Mouse (Mus musculus): Measurements from ENCODE around the gene Lsm7. TPM values are rescaled to one million over a fixed set of nuclear protein-coding genes. Genes with fewer than 3 reads are reported as not detected.
"Not testable (repeated sequence)": the region's sequence is repeated elsewhere in the genome, so short reads cannot be mapped to it uniquely, and the experiment has no call there.

Lsm7 gene
- polyA plus RNA-seq, 1 experiment, result 219 TPM

DNA sequence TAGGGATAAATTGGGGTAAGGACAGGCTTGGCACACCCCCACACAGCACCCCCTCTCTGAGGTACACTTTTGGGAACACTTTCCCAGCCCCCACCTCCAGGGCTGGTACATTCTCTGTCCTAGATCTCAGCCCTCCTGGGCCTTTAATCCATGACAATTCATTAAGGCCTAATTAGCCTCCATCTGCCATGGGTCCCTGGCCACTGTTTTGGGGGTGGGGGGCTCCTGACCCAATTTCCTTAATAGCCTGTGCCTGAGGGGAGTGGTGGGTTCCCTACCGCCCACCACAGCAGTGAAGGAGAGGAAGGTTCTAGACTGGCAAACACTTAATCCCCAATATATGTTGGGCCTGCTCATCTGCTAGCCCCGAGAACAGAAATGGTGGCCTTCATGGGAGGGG is 13.3 kb downstream of the Lsm7 start:
- peaks cover 41% of the 10 kb centered on the region for H3K4me1 ChIP-seq
- no peaks in the 10 kb centered on the region for H3K9me3 ChIP-seq
- no peaks in the 10 kb centered on the region for H3K36me3 ChIP-seq (replicated peaks; ENCODE audit: low read length)
- H3K27me3 ChIP-seq (replicated peaks), result peaks cover 92% of the 10 kb centered on the region
- H3K4me3 ChIP-seq (replicated peaks), result no peak overlapping the region
- TF ChIP-seq FLI1 (IDR thresholded peaks at IDR 0.05; ENCODE audit: low read length) (no peak), GATA1 (IDR thresholded peaks at IDR 0.05; ENCODE audit: borderline replicate concordance, low read length) (no peak)

DNA sequence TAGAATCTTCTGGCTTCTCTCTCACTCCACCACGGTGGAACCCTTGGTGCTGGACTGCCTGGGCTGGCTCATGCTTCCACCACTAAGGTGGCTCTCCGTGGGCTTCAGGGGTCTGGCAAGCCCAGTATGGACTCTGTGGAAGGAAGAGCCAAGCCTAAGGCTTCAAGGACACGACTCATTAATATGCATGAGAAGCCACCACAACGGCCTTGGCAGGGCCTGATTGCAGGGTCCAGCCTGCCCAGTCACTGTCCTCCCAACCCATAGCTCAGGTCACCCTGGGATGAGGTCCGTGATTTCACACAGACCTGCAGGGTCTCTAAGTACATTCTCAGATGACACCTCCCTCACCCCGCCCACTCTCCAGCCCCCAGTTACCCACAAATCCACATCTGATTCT is 15.2 kb downstream of the Lsm7 start:
- Histone ChIP-seq H3K27me3 (replicated peaks) (peaks cover 92% of the 10 kb centered on the region), H3K4me1 (peaks cover 52% of the 10 kb centered on the region), H3K4me3 (replicated peaks) (no peak overlapping the region), H3K36me3 (replicated peaks; ENCODE audit: low read length) (no peaks in the 10 kb centered on the region), H3K9me3 (peaks cover 11% of the 10 kb centered on the region)
- TF ChIP-seq GATA1 (IDR thresholded peaks at IDR 0.05; ENCODE audit: borderline replicate concordance, low read length) (no peak), FLI1 (IDR thresholded peaks at IDR 0.05; ENCODE audit: low read length) (no peak)

DNA sequence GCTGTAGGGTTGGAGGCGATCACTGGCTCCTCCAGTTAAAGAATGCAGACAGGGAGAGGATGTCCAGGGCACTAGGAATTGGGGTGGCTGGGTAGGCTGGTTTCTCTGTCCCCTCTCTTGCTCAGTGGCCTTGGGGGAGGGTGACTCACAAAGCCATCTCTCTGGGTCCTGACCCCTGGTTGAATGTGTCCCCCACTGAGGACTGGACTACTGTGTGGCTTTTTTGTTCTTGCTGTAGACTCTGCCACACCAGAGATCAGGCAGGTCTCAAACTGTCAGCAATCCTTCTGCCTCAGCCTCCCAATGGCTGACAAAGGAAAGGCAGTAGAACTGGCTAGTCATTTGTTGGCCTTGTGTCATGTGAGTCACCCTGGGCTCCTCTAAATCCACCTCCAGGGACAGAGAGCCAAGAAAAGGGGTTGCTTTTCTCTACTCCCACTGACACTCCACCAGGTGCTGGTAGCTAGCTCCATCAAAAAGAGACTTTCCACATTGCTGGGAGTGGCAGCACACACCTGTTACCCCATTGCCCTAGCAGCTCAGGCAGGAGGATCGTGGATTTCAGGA is 16.6 kb downstream of the Lsm7 start:
- peaks cover 18% of the 10 kb centered on the region for H3K9me3 ChIP-seq
- TF ChIP-seq GATA1 (IDR thresholded peaks at IDR 0.05; ENCODE audit: borderline replicate concordance, low read length), result no peak
- no peak for TF ChIP-seq FLI1 (IDR thresholded peaks at IDR 0.05; ENCODE audit: low read length)
- H3K36me3 ChIP-seq (replicated peaks; ENCODE audit: low read length), result no peaks in the 10 kb centered on the region
- H3K27me3 ChIP-seq (replicated peaks), result peaks cover 92% of the 10 kb centered on the region
- H3K4me3 ChIP-seq (replicated peaks), result no peak overlapping the region
- H3K4me1 ChIP-seq, result peaks cover 51% of the 10 kb centered on the region

DNA sequence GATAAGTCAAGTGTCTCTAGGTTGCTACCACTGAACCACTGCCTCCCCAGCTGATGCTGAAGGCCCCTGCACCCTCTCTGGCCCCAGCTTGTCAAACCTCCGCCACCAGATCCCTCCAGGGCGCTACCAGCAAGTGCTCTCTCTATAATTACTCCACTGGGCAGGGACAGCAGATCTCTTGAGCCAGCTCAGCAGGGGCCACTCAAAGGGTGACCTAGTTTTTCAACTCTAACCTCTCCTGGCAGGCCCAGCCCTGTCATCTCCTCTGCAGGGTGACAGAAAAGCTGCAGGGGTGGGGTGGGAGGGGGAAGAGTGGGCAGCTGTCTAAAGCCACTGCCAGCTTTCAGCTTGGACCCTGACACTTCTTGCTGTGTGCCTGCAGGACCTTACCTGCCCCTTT is 17.2 kb downstream of the Lsm7 start:
- Histone ChIP-seq H3K27me3 (replicated peaks) (peaks cover 92% of the 10 kb centered on the region), H3K9me3 (peaks cover 18% of the 10 kb centered on the region), H3K4me1 (peaks cover 55% of the 10 kb centered on the region), H3K4me3 (replicated peaks) (no peak overlapping the region), H3K36me3 (replicated peaks; ENCODE audit: low read length) (no peaks in the 10 kb centered on the region)
- TF ChIP-seq GATA1 (IDR thresholded peaks at IDR 0.05; ENCODE audit: borderline replicate concordance, low read length) (no peak), FLI1 (IDR thresholded peaks at IDR 0.05; ENCODE audit: low read length) (no peak)

DNA sequence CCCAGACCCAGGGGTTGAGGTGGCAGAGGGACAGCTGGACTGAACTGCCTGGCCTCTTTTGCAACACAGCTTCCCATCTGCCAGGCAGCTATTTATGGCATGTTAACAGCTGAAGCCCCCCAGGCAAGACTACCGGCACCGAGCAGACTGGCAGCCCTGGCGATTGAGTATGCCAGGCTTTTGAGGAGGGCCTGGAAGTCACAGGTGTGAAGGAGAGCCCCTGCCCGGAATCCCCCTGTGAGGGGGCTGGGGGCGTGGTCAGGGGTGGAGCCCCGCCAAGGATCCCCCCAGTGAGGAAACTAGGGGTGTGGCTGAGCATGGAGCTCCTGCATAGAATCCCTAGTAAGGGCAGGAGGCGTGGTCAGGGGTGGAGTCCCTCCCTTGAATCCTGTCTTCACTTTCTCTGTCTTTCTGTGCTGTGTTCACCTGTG is 18.0 kb downstream of the Lsm7 start:
- H3K36me3 ChIP-seq (replicated peaks; ENCODE audit: low read length), result no peaks in the 10 kb centered on the region
- peaks cover 18% of the 10 kb centered on the region for H3K9me3 ChIP-seq
- peak overlapping the region; percentile 24 for H3K4me3 ChIP-seq (replicated peaks)
- peaks cover 60% of the 10 kb centered on the region for H3K4me1 ChIP-seq
- H3K27me3 ChIP-seq (replicated peaks), result peaks cover 86% of the 10 kb centered on the region
- TF ChIP-seq GATA1 (IDR thresholded peaks at IDR 0.05; ENCODE audit: borderline replicate concordance, low read length), result no peak
- no peak for TF ChIP-seq FLI1 (IDR thresholded peaks at IDR 0.05; ENCODE audit: low read length)

DNA sequence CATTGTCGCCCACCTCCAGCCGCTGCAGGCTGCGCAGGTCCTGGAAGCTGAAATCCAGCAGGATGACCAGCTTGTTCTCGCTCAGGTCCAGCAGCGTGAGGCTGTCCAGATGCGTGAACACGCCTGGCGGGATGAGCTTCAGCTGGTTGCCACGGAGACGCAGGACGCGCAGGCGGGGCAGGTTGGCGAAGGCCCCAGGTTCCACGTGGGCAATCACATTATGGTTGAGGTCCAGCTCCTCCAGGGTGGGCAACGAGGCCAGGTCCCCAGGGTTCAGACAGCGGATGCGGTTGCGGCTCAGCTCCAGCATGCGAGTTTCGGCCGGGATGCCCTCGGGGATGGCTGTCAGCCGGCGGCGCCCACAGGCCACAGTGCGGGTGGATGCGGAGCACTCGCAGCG is 19.4 kb downstream of the Lsm7 start:
- H3K9me3 ChIP-seq, result peaks cover 18% of the 10 kb centered on the region
- peaks cover 73% of the 10 kb centered on the region for H3K27me3 ChIP-seq (replicated peaks)
- H3K36me3 ChIP-seq (replicated peaks; ENCODE audit: low read length), result peaks cover 5% of the 10 kb centered on the region
- peak overlapping the region; percentile 29 for H3K4me3 ChIP-seq (replicated peaks)
- no peak for TF ChIP-seq GATA1 (IDR thresholded peaks at IDR 0.05; ENCODE audit: borderline replicate concordance, low read length)
- TF ChIP-seq FLI1 (IDR thresholded peaks at IDR 0.05; ENCODE audit: low read length), result no peak
- H3K4me1 ChIP-seq, result peaks cover 73% of the 10 kb centered on the region

DNA sequence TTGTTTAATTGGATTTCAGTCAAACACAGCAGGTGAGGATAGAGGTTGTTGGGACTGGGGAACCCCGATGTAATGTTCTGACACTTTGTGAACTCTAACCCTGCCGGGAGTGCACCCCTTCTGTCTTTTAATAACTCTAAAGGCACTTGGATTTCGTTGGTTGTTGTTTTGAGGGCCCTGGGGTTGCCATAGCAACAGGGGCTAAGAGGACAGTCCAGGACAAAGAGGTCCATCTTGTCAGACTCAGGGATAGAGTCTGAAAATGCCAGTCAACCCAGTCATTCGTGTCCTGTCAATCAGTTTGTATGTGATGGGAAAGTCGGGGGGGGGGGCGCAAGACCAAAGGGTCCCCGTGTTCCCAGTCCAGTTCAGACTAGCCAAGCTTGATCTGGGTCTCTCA is 22.2 kb downstream of the Lsm7 start:
- Histone ChIP-seq H3K9me3 (peaks cover 18% of the 10 kb centered on the region), H3K4me3 (replicated peaks) (no peak overlapping the region), H3K36me3 (replicated peaks; ENCODE audit: low read length) (peaks cover 31% of the 10 kb centered on the region), H3K27me3 (replicated peaks) (peaks cover 53% of the 10 kb centered on the region), H3K4me1 (peaks cover 81% of the 10 kb centered on the region)
- TF ChIP-seq GATA1 (IDR thresholded peaks at IDR 0.05; ENCODE audit: borderline replicate concordance, low read length), result no peak
- no peak for TF ChIP-seq FLI1 (IDR thresholded peaks at IDR 0.05; ENCODE audit: low read length)

DNA sequence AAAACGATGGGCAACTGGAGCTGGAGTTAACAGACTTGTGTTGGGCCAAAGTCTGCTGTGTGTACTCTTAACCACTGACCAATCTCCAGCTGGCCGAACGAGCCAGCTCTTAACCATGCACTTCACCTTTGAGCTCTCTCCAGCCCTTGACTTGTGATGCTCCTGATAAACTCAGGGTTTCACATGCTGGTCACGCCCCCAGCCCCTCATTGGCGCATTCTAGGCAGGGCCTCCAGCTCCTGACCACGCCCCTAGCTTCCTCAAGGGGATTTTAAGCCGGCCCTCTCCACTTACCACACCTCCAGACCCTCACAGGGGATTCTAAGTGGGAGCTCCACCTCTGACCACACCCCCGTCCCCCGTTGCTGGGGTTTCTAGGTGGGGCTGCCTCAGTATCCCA is 23.9 kb downstream of the Lsm7 start:
- Histone ChIP-seq H3K9me3 (peaks cover 18% of the 10 kb centered on the region), H3K4me1 (peaks cover 71% of the 10 kb centered on the region), H3K4me3 (replicated peaks) (no peak overlapping the region), H3K36me3 (replicated peaks; ENCODE audit: low read length) (peaks cover 36% of the 10 kb centered on the region), H3K27me3 (replicated peaks) (peaks cover 36% of the 10 kb centered on the region)
- TF ChIP-seq FLI1 (IDR thresholded peaks at IDR 0.05; ENCODE audit: low read length), result no peak
- TF ChIP-seq GATA1 (IDR thresholded peaks at IDR 0.05; ENCODE audit: borderline replicate concordance, low read length), result no peak

DNA sequence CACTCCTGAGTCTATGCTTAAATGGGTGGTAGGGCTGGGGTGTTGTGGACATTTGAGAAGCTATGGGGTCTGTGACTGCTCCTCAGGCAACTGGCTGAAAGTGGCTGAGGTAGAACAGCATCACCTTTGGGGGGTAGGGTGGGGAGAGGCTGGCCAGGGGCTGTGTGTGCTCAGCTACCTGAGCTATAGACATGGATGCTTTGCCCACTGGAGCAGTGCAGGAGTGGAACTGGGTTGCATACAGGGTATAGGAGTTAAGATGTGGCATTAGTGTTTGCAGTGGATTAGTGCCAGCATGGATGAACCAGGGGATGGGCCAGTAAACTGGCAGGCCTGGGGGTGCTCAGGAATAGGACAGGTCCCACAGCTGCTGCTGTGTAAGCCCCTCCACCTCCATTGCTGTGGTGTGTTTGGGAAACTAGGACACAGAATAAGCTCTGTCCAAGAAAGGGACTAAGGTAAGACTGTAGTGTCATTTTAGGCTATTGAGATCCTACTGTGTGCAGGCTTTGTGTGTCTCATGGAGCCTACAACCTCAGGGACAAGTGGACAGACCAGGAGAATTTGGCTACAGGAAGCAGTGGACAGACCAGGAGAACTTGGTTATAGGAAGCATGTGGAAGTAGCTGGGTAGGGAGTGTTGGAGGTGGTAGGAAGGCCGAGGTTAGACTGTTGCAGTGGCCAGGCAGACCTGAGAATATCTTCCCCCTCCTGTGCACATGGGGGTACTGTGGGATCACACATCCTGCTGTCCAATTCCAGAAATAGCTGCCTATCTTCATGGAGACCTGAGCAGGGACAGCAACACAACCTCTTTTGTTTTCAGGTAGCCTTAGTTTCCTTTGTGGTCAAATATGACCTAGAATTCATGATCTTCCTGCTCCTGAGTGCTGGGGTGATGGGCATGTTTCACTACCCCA is 25.4 kb downstream of the Lsm7 start:
- Histone ChIP-seq H3K4me3 (replicated peaks) (peak overlapping the region; percentile 4), H3K9me3 (peaks cover 4% of the 10 kb centered on the region), H3K36me3 (replicated peaks; ENCODE audit: low read length) (peaks cover 36% of the 10 kb centered on the region), H3K27me3 (replicated peaks) (peaks cover 21% of the 10 kb centered on the region), H3K4me1 (peaks cover 70% of the 10 kb centered on the region)
- TF ChIP-seq GATA1 (IDR thresholded peaks at IDR 0.05; ENCODE audit: borderline replicate concordance, low read length), result no peak
- no peak for TF ChIP-seq FLI1 (IDR thresholded peaks at IDR 0.05; ENCODE audit: low read length)

DNA sequence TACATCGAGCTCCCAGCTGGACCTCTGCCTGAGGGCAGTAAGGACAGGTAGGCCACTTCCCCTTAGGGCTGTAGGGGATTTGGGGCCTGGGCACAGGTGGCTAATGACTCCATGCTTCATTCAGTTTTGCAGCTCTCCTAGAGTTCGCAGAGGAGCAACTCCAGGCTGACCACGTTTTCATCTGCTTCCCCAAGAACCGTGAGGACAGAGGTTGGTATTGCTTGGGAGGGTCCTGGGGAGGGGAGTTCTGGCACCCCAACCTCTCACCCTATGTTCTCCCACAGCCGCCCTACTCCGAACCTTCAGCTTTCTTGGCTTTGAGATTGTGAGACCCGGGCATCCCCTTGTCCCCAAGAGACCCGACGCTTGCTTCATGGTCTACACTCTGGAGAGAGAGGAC is 26.4 kb downstream of the Lsm7 start:
- Histone ChIP-seq H3K36me3 (replicated peaks; ENCODE audit: low read length) (peaks cover 36% of the 10 kb centered on the region), H3K4me1 (peaks cover 75% of the 10 kb centered on the region), H3K27me3 (replicated peaks) (peaks cover 11% of the 10 kb centered on the region), H3K4me3 (replicated peaks) (peak overlapping the region; percentile 72)
- H3K9me3 ChIP-seq, result not testable (repeated sequence)
